Mouse (Mus musculus) adrenal gland, adult 18-20 months (tissue): ENCODE data around the gene Spock1. TPM values are rescaled to one million over a fixed set of nuclear protein-coding genes. Genes with fewer than 3 reads are reported as not detected.

ENCODE experiments used
- DNase-seq, 2 experiments: peaks; one replicate each; pipeline ENCODE4 v3.0.0; 2021 to 2022; ENCODE audit warnings: low spot score in 2 of 2
- total RNA-seq, 2 experiments: library from RNA; stranded (reverse); gene quantifications; 1 replicate in 1 of 2; 2 replicates in 1 of 2; pipeline ENCODE4 v1.2.3; 2021

Gene Spock1
- total RNA-seq, 2 experiments from 2014 or later, result 9.4 to 10.9 TPM

- DNase-seq, result no peak
Measured at GRCm38 (mm10) chr13:57867586-57867985, 40.5 kb downstream of the Spock1 start.

GRCm38 (mm10) chr13:57865029-57865428 is 43.1 kb downstream of the Spock1 start:
- DNase-seq, result no peak

GRCm38 (mm10) chr13:57858491-57858890 is 49.6 kb downstream of the Spock1 start:
- DNase-seq, result no peak

GRCm38 (mm10) chr13:57857016-57857415 is 51.1 kb downstream of the Spock1 start:
- no peak for DNase-seq

- no peak for DNase-seq
Measured at GRCm38 (mm10) chr13:57856311-57856853, 51.8 kb downstream of the Spock1 start.

- DNase-seq, result no peak
Measured at GRCm38 (mm10) chr13:57855766-57856165, 52.4 kb downstream of the Spock1 start.

GRCm38 (mm10) chr13:57854416-57854815 is 53.7 kb downstream of the Spock1 start:
- DNase-seq, result no peak

- DNase-seq, result no peak
Measured at GRCm38 (mm10) chr13:57853621-57854020, 54.5 kb downstream of the Spock1 start.

GRCm38 (mm10) chr13:57853156-57853555 is 55.0 kb downstream of the Spock1 start:
- DNase-seq, result no peak

GRCm38 (mm10) chr13:57848931-57849330 is 59.2 kb downstream of the Spock1 start:
- no peak for DNase-seq

- no peak for DNase-seq
Measured at GRCm38 (mm10) chr13:57847101-57847500, 61.0 kb downstream of the Spock1 start.

- DNase-seq, result no peak
Measured at GRCm38 (mm10) chr13:57846468-57846867, 61.7 kb downstream of the Spock1 start.

- DNase-seq, result no peak
Measured at GRCm38 (mm10) chr13:57841141-57841848, 66.8 kb downstream of the Spock1 start.

- DNase-seq, result no peak
Measured at GRCm38 (mm10) chr13:57837691-57838437, 70.3 kb downstream of the Spock1 start.

GRCm38 (mm10) chr13:57831374-57832163 is 76.6 kb downstream of the Spock1 start:
- DNase-seq, result no peak

GRCm38 (mm10) chr13:57830896-57831295 is 77.2 kb downstream of the Spock1 start:
- no peak for DNase-seq

- no peak for DNase-seq
Measured at GRCm38 (mm10) chr13:57830091-57830490, 78.0 kb downstream of the Spock1 start.

- no peak for DNase-seq
Measured at GRCm38 (mm10) chr13:57816276-57816675, 91.9 kb downstream of the Spock1 start.

GRCm38 (mm10) chr13:57812643-57813042 is 95.5 kb downstream of the Spock1 start:
- DNase-seq, result no peak

- DNase-seq, result no peak
Measured at GRCm38 (mm10) chr13:57811253-57811652, 96.9 kb downstream of the Spock1 start.

GRCm38 (mm10) chr13:57810816-57811215 is 97.3 kb downstream of the Spock1 start:
- no peak for DNase-seq
